Mouse (Mus musculus) regulatory T cell (primary cell): Measurements from ENCODE around the gene Chrna7.

Experiments used
- in situ Hi-C: fragments of 300-600 bp; cut with MboI, MseI; formaldehyde crosslinking; loops from one replicate; pipeline ENCODE4 v1.15.1; 2025; ENCODE audit warnings: high pct_unique_total_duplicates

Gene Chrna7

DNA sequence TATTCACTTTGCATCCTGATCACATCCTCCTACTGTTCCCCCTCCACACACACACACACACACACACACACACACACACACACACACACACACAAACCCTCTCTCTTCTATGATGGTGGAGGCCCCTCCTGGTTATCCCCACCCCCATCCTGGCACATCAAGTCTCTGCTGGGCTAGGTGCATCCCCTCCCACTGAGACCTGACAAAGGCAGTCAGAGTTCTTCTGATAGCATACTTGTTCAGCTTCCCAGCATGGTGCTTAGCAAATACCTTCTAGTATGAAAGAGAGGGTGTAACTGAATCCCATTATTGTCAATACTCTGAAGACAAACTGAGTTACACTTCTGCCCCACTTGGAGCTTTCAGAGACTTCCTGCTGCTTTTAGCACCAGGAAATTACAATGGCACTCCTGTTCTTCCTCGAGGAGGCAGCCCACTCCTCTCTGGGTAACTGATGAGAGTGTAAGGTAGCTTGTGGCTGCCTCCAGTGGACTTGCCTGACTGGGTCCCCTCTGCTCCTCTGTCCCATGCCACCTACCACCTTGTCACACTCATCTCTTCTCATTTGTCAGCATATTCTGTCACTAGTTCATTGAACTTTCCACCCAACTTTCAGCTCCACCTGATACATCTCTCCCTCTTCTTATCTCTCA, 127.9 kb downstream of the Chrna7 start:
- in situ Hi-C loops = no loop called here

DNA sequence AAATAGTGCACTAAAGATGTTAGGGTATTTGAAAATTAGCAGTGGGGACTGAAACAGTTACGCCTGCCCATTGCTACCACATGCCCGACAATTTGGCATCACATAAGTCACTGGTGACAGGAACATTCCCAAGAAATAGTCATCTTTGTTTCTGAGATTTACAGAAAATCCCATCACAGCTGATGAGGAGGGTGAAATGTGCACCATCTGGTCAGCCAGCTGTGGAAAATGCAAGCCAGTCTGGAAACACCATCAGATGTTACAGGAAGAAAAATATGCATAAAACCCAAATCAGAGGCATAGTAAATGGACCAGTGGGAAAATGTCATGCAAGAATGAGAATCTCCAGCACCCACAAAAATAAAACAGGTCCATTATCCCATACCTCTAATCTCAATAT, 151.4 kb downstream of the Chrna7 start:
- in situ Hi-C loops = no loop called here
